Mouse (Mus musculus) heart, adult 2 months (tissue): ENCODE data around the gene Cdh5. TPM values are rescaled to one million over a fixed set of nuclear protein-coding genes. Genes with fewer than 3 reads are reported as not detected.

Experiments
- DNase-seq, 2 experiments: peaks; one replicate each; pipeline ENCODE4 v3.0.0; 2021
- H3K27ac ChIP-seq: fragments of 200-600 bp; 2 replicates; pipeline ENCODE4 v1.8.1; 2022
- H3K27me3 ChIP-seq: fragments of 200-500 bp; 2 replicates; pipeline ENCODE4 v1.6.1; 2012; ENCODE audit warnings: mild to moderate bottlenecking, low read length, inconsistent platforms, mixed read lengths; ENCODE audit not compliant: control insufficient read depth, insufficient read depth
- H3K36me3 ChIP-seq: fragments of 200-500 bp; 2 replicates; pipeline ENCODE4 v1.6.1; 2012; ENCODE audit warnings: low read length, inconsistent platforms; ENCODE audit not compliant: control insufficient read depth, insufficient read depth
- H3K4me1 ChIP-seq: fragments of 200-500 bp; 2 replicates; pipeline ENCODE4 v1.6.1; 2011; ENCODE audit warnings: low read length; ENCODE audit not compliant: control insufficient read depth, insufficient read depth
- H3K4me3 ChIP-seq: fragments of 200-600 bp; 2 replicates; pipeline ENCODE4 v1.8.1; 2022
- H3K79me2 ChIP-seq: fragments of 200-500 bp; replicated peaks from 2 replicates; pipeline ENCODE4 v1.6.1; 2012; ENCODE audit warnings: mild to moderate bottlenecking, inconsistent platforms, low read length, moderate library complexity, mixed read lengths; ENCODE audit not compliant: control insufficient read depth, insufficient read depth
- H3K9ac ChIP-seq: fragments of 200-500 bp; 2 replicates; pipeline ENCODE4 v1.6.1; 2012; ENCODE audit warnings: low read depth, mild to moderate bottlenecking, control low read depth, inconsistent platforms, low read length, mixed read lengths
- CTCF ChIP-seq: fragments of 200-600 bp; IDR thresholded peaks from 2 replicates; pipeline ENCODE4 v1.8.1; 2022; ENCODE audit warnings: antibody characterized with exemption, mild to moderate bottlenecking, moderate library complexity
- EP300 ChIP-seq: fragments of 200-500 bp; IDR thresholded peaks from 2 replicates; pipeline ENCODE4 v1.6.1; 2011; ENCODE audit warnings: low read depth, low read length, control low read depth; ENCODE audit not compliant: insufficient read depth
- POLR2A ChIP-seq: fragments of 200-500 bp; IDR thresholded peaks from 2 replicates; pipeline ENCODE4 v1.6.1; 2011; ENCODE audit warnings: mild to moderate bottlenecking, low read depth, low read length, control low read depth; ENCODE audit not compliant: insufficient read depth
- WGBS: fragments of 180-500 bp; shearing (Covaris S2); methylation state at CpG from one replicate; pipeline ENCODE4 v1.1.7; 2018; 5-methylcytosine and 5-hydroxymethylcytosine counted together
- intact Hi-C: fragments of 180-260 bp; cut with DNase I; formaldehyde crosslinking; loops from one replicate; pipeline ENCODE4 v1.15.1; 2025
- polyA plus RNA-seq: library from polyadenylated mRNA; depleted of rRNA; stranded (reverse); fragments of >200 nt; gene quantifications from 2 replicates; pipeline ENCODE4 v1.2.3, GENCODE M21; 2012; rRNA removed
- total RNA-seq, 2 experiments: library from RNA; stranded (reverse); gene quantifications; 2 replicates each; pipeline ENCODE4 v1.2.3; 2021

Gene Cdh5
- total and polyA plus RNA-seq, 3 experiments, result 112 to 115 (median 113) TPM

GRCm38 (mm10) chr8:104187622-104188021 is 86.2 kb downstream of the Cdh5 start:
- TF ChIP-seq CTCF, result no peak
- TF ChIP-seq EP300, result no peak
- no peak for TF ChIP-seq POLR2A
- Histone ChIP-seq H3K36me3 (no peaks in the 10 kb centered on the region), H3K4me3 (no peak overlapping the region), H3K27ac (no peak overlapping the region), H3K27me3 (no peaks in the 10 kb centered on the region), H3K4me1 (no peaks in the 10 kb centered on the region; the same call in 1 of the 2 replicates), H3K79me2 (no peaks in the 10 kb centered on the region), H3K9ac (no peak overlapping the region)
- 77% methylated on average over 6 of the region's 6 CpGs for WGBS
- intact Hi-C loops, result no loop called here
- no peak for DNase-seq

GRCm38 (mm10) chr8:104188459-104188858 is 87.0 kb downstream of the Cdh5 start:
- no peak for DNase-seq
- no peaks in the 10 kb centered on the region; the same call in 1 of the 2 replicates for H3K4me1 ChIP-seq
- 55% methylated on average over 5 of the region's 5 CpGs for WGBS
- H3K9ac ChIP-seq, result no peak overlapping the region
- H3K4me3 ChIP-seq, result no peak overlapping the region
- intact Hi-C loops, result no loop called here
- no peaks in the 10 kb centered on the region for H3K27me3 ChIP-seq
- TF ChIP-seq CTCF, result no peak
- TF ChIP-seq POLR2A, result no peak
- H3K79me2 ChIP-seq, result no peaks in the 10 kb centered on the region
- no peak overlapping the region for H3K27ac ChIP-seq
- H3K36me3 ChIP-seq, result no peaks in the 10 kb centered on the region

GRCm38 (mm10) chr8:104190777-104191468 is 89.5 kb downstream of the Cdh5 start:
- WGBS, result 81% methylated on average over 6 of the region's 6 CpGs

DNA sequence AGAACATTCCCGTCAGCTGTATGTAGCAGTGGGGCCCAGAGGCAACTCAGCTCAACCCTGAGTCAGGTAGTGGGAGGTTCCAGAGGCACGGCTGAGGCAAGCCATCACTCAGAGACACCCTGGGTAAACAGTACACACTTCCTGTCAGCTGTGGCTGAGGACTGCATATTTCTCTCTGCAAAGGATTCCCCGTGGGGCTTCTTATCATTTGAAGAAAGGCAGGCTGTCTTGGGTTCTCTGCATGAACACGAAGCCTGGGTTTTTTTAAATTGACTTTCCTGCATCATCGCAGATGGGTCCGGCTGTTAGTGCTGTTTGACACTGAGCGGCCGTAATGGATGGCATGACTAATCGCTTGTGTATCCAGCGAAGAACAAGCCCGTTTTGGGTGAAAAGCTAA is 90.1 kb downstream of the Cdh5 start:
- TF ChIP-seq POLR2A (no peak), CTCF (no peak)
- no peaks in the 10 kb centered on the region; the same call in 1 of the 2 replicates for H3K4me1 ChIP-seq
- H3K36me3 ChIP-seq, result no peaks in the 10 kb centered on the region
- 13% methylated on average over 11 of the region's 11 CpGs for WGBS
- H3K27ac ChIP-seq, result no peak overlapping the region
- H3K79me2 ChIP-seq, result no peaks in the 10 kb centered on the region
- no peaks in the 10 kb centered on the region for H3K27me3 ChIP-seq
- DNase-seq, result peak; percentile 51 to 55
- no peak overlapping the region for H3K4me3 ChIP-seq
- intact Hi-C loops, result no loop called here
- H3K9ac ChIP-seq, result no peak overlapping the region

More at GRCm38 (mm10) chr8:104190777-104191468, 89.5 kb downstream of the Cdh5 start:
- Histone ChIP-seq H3K9ac (no peak overlapping the region), H3K4me3 (no peak overlapping the region), H3K4me1 (no peaks in the 10 kb centered on the region; the same call in 1 of the 2 replicates), H3K27ac (no peak overlapping the region), H3K36me3 (no peaks in the 10 kb centered on the region), H3K27me3 (no peaks in the 10 kb centered on the region), H3K79me2 (no peaks in the 10 kb centered on the region)
- intact Hi-C loops, result no loop called here
- DNase-seq, result no peak
- TF ChIP-seq POLR2A (no peak), EP300 (no peak), CTCF (no peak)

Other genes with a start within 250 kb of the Cdh5 start
- gene Bean1, start 68.8 kb downstream of the Cdh5 start, total RNA-seq, result 1 to 10 TPM in 1 of 2 experiments, under 1 TPM in 1; 0.91 to 1.8 TPM
- gene Bean1, start 68.8 kb downstream of the Cdh5 start, polyA plus RNA-seq, result 4.0 and 4.1 TPM in 2 replicates
- gene Tk2, start 146.9 kb downstream of the Cdh5 start, total RNA-seq, result 1 to 10 TPM; 6.1 to 8.7 TPM
- 9.8 and 10.6 TPM in 2 replicates for gene Tk2, start 146.9 kb downstream of the Cdh5 start, polyA plus RNA-seq
- gene Cklf, start 149.2 kb downstream of the Cdh5 start, total RNA-seq, result 1 to 10 TPM; 3.2 to 3.5 TPM
- 2.8 and 3.7 TPM in 2 replicates for gene Cklf, start 149.2 kb downstream of the Cdh5 start, polyA plus RNA-seq
- not detected for gene Cmtm2a, start 191.6 kb downstream of the Cdh5 start, total RNA-seq
- gene Cmtm2a, start 191.6 kb downstream of the Cdh5 start, polyA plus RNA-seq, result 0.10 and 0.32 TPM in 2 replicates
- gene Gm45711, start 208.5 kb downstream of the Cdh5 start, total RNA-seq, result not detected
- not detected in 2 replicates for gene Gm45711, start 208.5 kb downstream of the Cdh5 start, polyA plus RNA-seq
- gene Cmtm1, start 208.5 kb downstream of the Cdh5 start, total RNA-seq, result not detected
- gene Cmtm1, start 208.5 kb downstream of the Cdh5 start, polyA plus RNA-seq, result not detected in 2 replicates
- not detected for gene Gm11020, start 219.9 kb downstream of the Cdh5 start, total RNA-seq
- gene Gm11020, start 219.9 kb downstream of the Cdh5 start, polyA plus RNA-seq, result not detected in 2 replicates
- not detected for gene Cmtm2b, start 220.6 kb downstream of the Cdh5 start, total RNA-seq
- 0.12 and 0.20 TPM in 2 replicates for gene Cmtm2b, start 220.6 kb downstream of the Cdh5 start, polyA plus RNA-seq
- gene Cmtm3, start 237.8 kb downstream of the Cdh5 start, total RNA-seq, result 10 to 100 TPM; 10.5 to 16.4 TPM
- gene Cmtm3, start 237.8 kb downstream of the Cdh5 start, polyA plus RNA-seq, result 39.1 and 44.1 TPM in 2 replicates